Mouse (Mus musculus): Measurements from ENCODE around the gene Vmn1r70. TPM values are rescaled to one million over a fixed set of nuclear protein-coding genes. Genes with fewer than 3 reads are reported as not detected.

Vmn1r70 gene
- total RNA-seq (2012; rRNA removed) = not detected in 2 replicates
- polyA plus RNA-seq (2012; ENCODE audit: insufficient read depth in 1 of 2, insufficient read length in 2 of 2, low read depth in 1 of 2, low replicate concordance in 2 of 2, missing spikeins in 1 of 2) = not detected

DNA sequence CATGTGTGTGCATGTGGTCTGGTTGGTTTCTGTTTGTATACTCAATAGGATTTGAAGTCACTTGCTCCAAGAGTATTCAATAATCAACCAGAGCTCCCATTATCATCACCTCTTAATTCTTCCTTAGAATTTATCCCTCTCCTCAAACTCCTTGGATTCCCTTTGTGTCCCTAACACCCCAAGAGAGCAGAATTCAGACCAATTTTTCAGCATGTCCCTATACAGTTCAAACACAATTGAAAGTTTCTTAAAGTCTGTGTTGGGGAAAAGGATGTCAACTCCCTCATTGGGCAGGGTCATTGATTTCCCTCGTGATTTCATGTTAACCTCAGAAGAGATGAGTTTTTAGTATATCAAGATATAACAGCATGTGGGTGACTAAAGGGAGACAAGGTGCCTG is at the start of gene Vmn1r70:
TSS of gene Vmn1r70 (plus strand) at position 301 of the 400 bp plus-strand sequence.
- Histone ChIP-seq H3K9me3 (replicated peaks; ENCODE audit: insufficient read depth, low read length) (no peaks in the 10 kb centered on the region), H3K9ac (ENCODE audit: control insufficient read depth, low read depth, low read length, poor library complexity, severe bottlenecking) (no peak within 1 kb of the TSS), H3K27ac (ENCODE audit: control insufficient read depth, low read depth, low read length) (no peak within 1 kb of the TSS), H3K36me3 (ENCODE audit: control insufficient read depth in 1 of 2, insufficient read depth in 2 of 2, low read length in 2 of 2) (no peaks in the 10 kb centered on the region), H3K27me3 (ENCODE audit: control insufficient read depth in 1 of 2, insufficient read depth in 2 of 2, low read length in 2 of 2) (no peaks in the 10 kb centered on the region), H3K79me2 (ENCODE audit: control insufficient read depth, insufficient read depth, low read length, poor library complexity) (no peaks in the 10 kb centered on the region), H3K4me1 (ENCODE audit: control insufficient read depth in 1 of 2, insufficient read depth in 2 of 2, low read length in 2 of 2) (no peaks in the 10 kb centered on the region), H3K4me3 (ENCODE audit: control insufficient read depth in 1 of 2, insufficient read depth in 1 of 2, low read depth in 2 of 2, low read length in 2 of 2) (no peak within 1 kb of the TSS)
- TF ChIP-seq CTCF (IDR thresholded peaks at IDR 0.05 in 2 of 3, conservative IDR thresholded peaks at IDR 0.05 in 1 of 3; ENCODE audit: control insufficient read depth in 1 of 3, insufficient read depth in 1 of 3, low read depth in 2 of 3, low read length in 3 of 3, poor library complexity in 1 of 3, severe bottlenecking in 1 of 3) = no peak
- no peak for TF ChIP-seq BHLHE40 (IDR thresholded peaks at IDR 0.05; ENCODE audit: borderline replicate concordance, low read depth, low read length)
- TF ChIP-seq ZC3H11A (IDR thresholded peaks at IDR 0.05; ENCODE audit: low read depth, low read length) = no peak
- no peak for TF ChIP-seq CHD1 (IDR thresholded peaks at IDR 0.05; ENCODE audit: low read depth, low read length)
- TF ChIP-seq UBTF (IDR thresholded peaks at IDR 0.05; ENCODE audit: borderline replicate concordance, insufficient read depth, low read depth, low read length) = no peak
- TF ChIP-seq JUND (IDR thresholded peaks at IDR 0.05; ENCODE audit: low read depth, low read length) = no peak
- no peak for TF ChIP-seq ELF1 (IDR thresholded peaks at IDR 0.05; ENCODE audit: low read depth, low read length)
- TF ChIP-seq POLR2AphosphoS5 (IDR thresholded peaks at IDR 0.05; ENCODE audit: borderline replicate concordance, low read depth, low read length) = no peak
- TF ChIP-seq NRF1 (IDR thresholded peaks at IDR 0.05; ENCODE audit: insufficient read depth, low read depth, low read length, poor library complexity, severe bottlenecking) = no peak
- no peak for TF ChIP-seq ETS1 (IDR thresholded peaks at IDR 0.05; ENCODE audit: low read depth, low read length)
- TF ChIP-seq HCFC1 (IDR thresholded peaks at IDR 0.05; ENCODE audit: low read depth, low read length) = no peak
- no peak for TF ChIP-seq MAZ (IDR thresholded peaks at IDR 0.05; ENCODE audit: low read depth, low read length)
- TF ChIP-seq EP300 (IDR thresholded peaks at IDR 0.05; ENCODE audit: low read depth in 1 of 2, low read length in 2 of 2) = no peak
- no peak for TF ChIP-seq TCF12 (IDR thresholded peaks at IDR 0.05; ENCODE audit: low read depth, low read length)
- no peak for TF ChIP-seq TBP (IDR thresholded peaks at IDR 0.05; ENCODE audit: low read depth, low read length)
- no peak for TF ChIP-seq RAD21 (IDR thresholded peaks at IDR 0.05; ENCODE audit: low read depth, low read length)
- TF ChIP-seq ZKSCAN1 (IDR thresholded peaks at IDR 0.05; ENCODE audit: low read depth, low read length) = no peak
- no peak for TF ChIP-seq SIN3A (IDR thresholded peaks at IDR 0.05; ENCODE audit: low read length)
- TF ChIP-seq MYC (IDR thresholded peaks at IDR 0.05; ENCODE audit: low read depth, low read length) = no peak
- no peak for TF ChIP-seq POLR2A (IDR thresholded peaks at IDR 0.05; ENCODE audit: control insufficient read depth in 1 of 2, insufficient read depth in 1 of 2, low read depth in 1 of 2, low read length in 2 of 2, poor library complexity in 1 of 2)
- DNase-seq (ENCODE audit: low read depth, low spot score) = no peak

DNA sequence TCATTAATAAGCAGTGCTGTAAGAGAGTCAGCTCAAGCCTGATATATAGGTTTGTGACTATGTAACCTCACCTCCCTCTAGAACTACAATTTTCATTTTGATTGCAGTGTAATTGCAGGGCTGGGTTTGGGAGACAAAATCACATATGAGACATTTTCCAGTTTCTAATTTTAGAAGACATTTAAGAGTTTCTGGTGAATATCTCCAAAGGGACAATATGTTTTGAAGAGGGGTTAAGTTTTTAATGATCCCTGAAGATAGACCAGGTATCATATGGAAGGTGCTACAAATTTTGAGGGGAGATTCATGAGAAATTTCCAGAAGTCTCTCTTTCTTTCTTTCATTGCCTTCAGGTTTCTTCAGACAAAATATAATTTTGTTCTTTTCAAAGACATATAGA is 17.8 kb upstream of the Vmn1r70 start, which contains the start of gene Vmn1r69:
TSS of gene Vmn1r69 (minus strand) at position 101 of the 400 bp plus-strand sequence.
- DNase-seq (ENCODE audit: low read depth, low spot score) = no peak
- no peaks in the 10 kb centered on the region for H3K9me3 ChIP-seq (replicated peaks; ENCODE audit: insufficient read depth, low read length)

More for the DNA sequence above, 17.8 kb upstream of the Vmn1r70 start, which contains the start of gene Vmn1r69:
- Histone ChIP-seq H3K27ac (ENCODE audit: control insufficient read depth, low read depth, low read length) (no peak within 1 kb of the TSS), H3K27me3 (ENCODE audit: control insufficient read depth in 1 of 2, insufficient read depth in 2 of 2, low read length in 2 of 2) (no peaks in the 10 kb centered on the region), H3K4me1 (ENCODE audit: control insufficient read depth in 1 of 2, insufficient read depth in 2 of 2, low read length in 2 of 2) (no peaks in the 10 kb centered on the region), H3K9ac (ENCODE audit: control insufficient read depth, low read depth, low read length, poor library complexity, severe bottlenecking) (no peak within 1 kb of the TSS), H3K79me2 (ENCODE audit: control insufficient read depth, insufficient read depth, low read length, poor library complexity) (no peaks in the 10 kb centered on the region), H3K4me3 (ENCODE audit: control insufficient read depth in 1 of 2, insufficient read depth in 1 of 2, low read depth in 2 of 2, low read length in 2 of 2) (no peak within 1 kb of the TSS), H3K36me3 (ENCODE audit: control insufficient read depth in 1 of 2, insufficient read depth in 2 of 2, low read length in 2 of 2) (no peaks in the 10 kb centered on the region)
- no peak for TF ChIP-seq POLR2AphosphoS2 (IDR thresholded peaks at IDR 0.05; ENCODE audit: low read length)
- no peak for TF ChIP-seq BHLHE40 (IDR thresholded peaks at IDR 0.05; ENCODE audit: borderline replicate concordance, low read depth, low read length)
- TF ChIP-seq RAD21 (IDR thresholded peaks at IDR 0.05; ENCODE audit: low read depth, low read length) = no peak
- no peak for TF ChIP-seq GABPA (IDR thresholded peaks at IDR 0.05; ENCODE audit: low read depth, low read length)
- no peak for TF ChIP-seq USF1 (IDR thresholded peaks at IDR 0.05; ENCODE audit: low read depth, low read length)
- no peak for TF ChIP-seq USF2 (IDR thresholded peaks at IDR 0.05; ENCODE audit: borderline replicate concordance in 1 of 2, insufficient read depth in 1 of 2, low read depth in 1 of 2, low read length in 2 of 2)
- TF ChIP-seq POLR2AphosphoS5 (IDR thresholded peaks at IDR 0.05; ENCODE audit: borderline replicate concordance, low read depth, low read length) = no peak
- no peak for TF ChIP-seq CTCF (IDR thresholded peaks at IDR 0.05 in 2 of 3, conservative IDR thresholded peaks at IDR 0.05 in 1 of 3; ENCODE audit: control insufficient read depth in 1 of 3, insufficient read depth in 1 of 3, low read depth in 2 of 3, low read length in 3 of 3, poor library complexity in 1 of 3, severe bottlenecking in 1 of 3)
- TF ChIP-seq NRF1 (IDR thresholded peaks at IDR 0.05; ENCODE audit: insufficient read depth, low read depth, low read length, poor library complexity, severe bottlenecking) = no peak
- TF ChIP-seq ETS1 (IDR thresholded peaks at IDR 0.05; ENCODE audit: low read depth, low read length) = no peak
- no peak for TF ChIP-seq EP300 (IDR thresholded peaks at IDR 0.05; ENCODE audit: low read depth in 1 of 2, low read length in 2 of 2)
- no peak for TF ChIP-seq GATA1 (IDR thresholded peaks at IDR 0.05; ENCODE audit: low read depth, low read length)
- no peak for TF ChIP-seq TCF12 (IDR thresholded peaks at IDR 0.05; ENCODE audit: low read depth, low read length)
- no peak for TF ChIP-seq RCOR1 (IDR thresholded peaks at IDR 0.05; ENCODE audit: low read depth, low read length)
- TF ChIP-seq ZC3H11A (IDR thresholded peaks at IDR 0.05; ENCODE audit: low read depth, low read length) = no peak
- no peak for TF ChIP-seq HCFC1 (IDR thresholded peaks at IDR 0.05; ENCODE audit: low read depth, low read length)
- no peak for TF ChIP-seq SMC3 (IDR thresholded peaks at IDR 0.05; ENCODE audit: low read depth, low read length)
- TF ChIP-seq MAZ (IDR thresholded peaks at IDR 0.05; ENCODE audit: low read depth, low read length) = no peak

All from MEL (cell line).